Mouse (Mus musculus): ENCODE measurements around the gene Add3.
"Not testable (repeated sequence)": the region's sequence is repeated elsewhere in the genome, so short reads cannot be mapped to it uniquely, and the experiment has no call there.

DNA sequence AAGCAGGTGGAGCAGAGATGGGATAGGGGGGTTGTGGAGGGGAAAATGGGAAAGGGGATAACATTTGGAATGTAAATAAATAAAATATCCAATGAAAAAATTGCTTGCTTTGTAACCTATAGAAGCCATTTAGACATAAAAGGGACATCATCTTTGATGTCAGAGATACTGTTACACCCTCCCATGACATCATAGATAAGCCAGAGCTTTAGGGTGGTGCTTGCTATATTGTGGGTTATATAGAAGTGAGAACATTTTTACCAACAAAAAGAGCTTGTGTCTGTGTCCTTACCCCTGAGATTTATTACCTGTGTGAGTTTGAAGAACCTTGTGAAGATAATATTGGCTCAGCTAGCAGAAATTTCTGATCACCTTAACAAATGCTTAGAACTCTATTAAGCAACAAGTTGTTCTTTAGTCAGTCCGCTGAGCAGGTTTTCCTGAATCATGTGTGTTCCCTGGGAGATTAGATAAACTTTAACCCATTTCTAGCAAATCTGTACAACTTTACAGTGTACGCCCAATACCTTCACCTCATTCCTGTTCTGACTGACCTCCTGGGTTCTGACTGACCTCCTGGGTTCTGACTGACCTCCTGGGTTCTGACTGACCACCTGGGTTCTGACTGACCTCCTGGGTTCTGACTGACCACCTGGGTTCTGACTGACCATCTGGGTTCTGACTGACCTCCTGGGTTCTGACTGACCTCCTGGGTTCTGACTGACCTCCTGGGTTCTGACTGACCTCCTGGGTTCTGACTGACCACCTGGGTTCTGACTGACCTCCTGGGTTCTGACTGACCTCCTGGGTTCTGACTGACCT, 85.2 kb downstream of the Add3 start:
- not testable (repeated sequence) for TF ChIP-seq EP300 (optimal IDR thresholded peaks at IDR 0.05); CTCF (IDR thresholded peaks at IDR 0.05; ENCODE audit: low read depth)
